Mouse (Mus musculus) lung, adult 18-20 months (tissue): ENCODE data around the gene Hipk4.

Experiments
- DNase-seq, 2 experiments: peaks; one replicate each; pipeline ENCODE4 v3.0.0; 2022; ENCODE audit warnings: mixed read lengths in 2 of 2

Hipk4 gene

GRCm38 (mm10) chr7:27541431-27541830 lies 18.4 kb downstream of the Hipk4 start:
- peak; percentile 29 to 51 for DNase-seq

- no peak for DNase-seq
Observed at GRCm38 (mm10) chr7:27541922-27542321, 18.9 kb downstream of the Hipk4 start.

GRCm38 (mm10) chr7:27542392-27543033 lies 19.4 kb downstream of the Hipk4 start:
- DNase-seq: peak; percentile 83 to 88

- no peak for DNase-seq
Observed at GRCm38 (mm10) chr7:27543065-27543464, 20.0 kb downstream of the Hipk4 start.

- DNase-seq: no peak
Observed at GRCm38 (mm10) chr7:27543851-27544250, 20.8 kb downstream of the Hipk4 start.

GRCm38 (mm10) chr7:27544675-27545370 lies 21.8 kb downstream of the Hipk4 start:
- peak in 1 of 2 experiments; percentile 34 for DNase-seq

GRCm38 (mm10) chr7:27549597-27549996 lies 26.5 kb downstream of the Hipk4 start:
- DNase-seq: no peak

- DNase-seq: no peak
Observed at GRCm38 (mm10) chr7:27552070-27552469, 29.0 kb downstream of the Hipk4 start.

GRCm38 (mm10) chr7:27552931-27553513 lies 30.0 kb downstream of the Hipk4 start, which contains the start of the genes Pld3 and 2310022A10Rik:
Gene Pld3, minus strand, starts transcription at chr7:27553218.
Gene 2310022A10Rik, plus strand, starts transcription at chr7:27553233.
- peak; percentile 98 to 99 for DNase-seq

GRCm38 (mm10) chr7:27560291-27560887 lies 37.3 kb downstream of the Hipk4 start:
- no peak for DNase-seq

GRCm38 (mm10) chr7:27560978-27561377 lies 37.9 kb downstream of the Hipk4 start:
- no peak for DNase-seq

- no peak for DNase-seq
Observed at GRCm38 (mm10) chr7:27569580-27570224, 46.6 kb downstream of the Hipk4 start.

- no peak for DNase-seq
Observed at GRCm38 (mm10) chr7:27572133-27572532, 49.1 kb downstream of the Hipk4 start.

- DNase-seq: peak; percentile 22 to 23
Observed at GRCm38 (mm10) chr7:27574124-27574880, 51.2 kb downstream of the Hipk4 start.

GRCm38 (mm10) chr7:27576914-27577313 lies 53.8 kb downstream of the Hipk4 start:
- peak; percentile 47 to 57 for DNase-seq

- DNase-seq: no peak
Observed at GRCm38 (mm10) chr7:27577589-27577988, 54.5 kb downstream of the Hipk4 start.

- no peak for DNase-seq
Observed at GRCm38 (mm10) chr7:27578465-27578864, 55.4 kb downstream of the Hipk4 start.

GRCm38 (mm10) chr7:27580380-27581174 lies 57.5 kb downstream of the Hipk4 start:
- no peak for DNase-seq
